Mouse (Mus musculus): Measurements from ENCODE around the gene Armc9. TPM values are rescaled to one million over a fixed set of nuclear protein-coding genes. Genes with fewer than 3 reads are reported as not detected.

Armc9 gene
- total RNA-seq, 1 experiment: 12.6 TPM

DNA sequence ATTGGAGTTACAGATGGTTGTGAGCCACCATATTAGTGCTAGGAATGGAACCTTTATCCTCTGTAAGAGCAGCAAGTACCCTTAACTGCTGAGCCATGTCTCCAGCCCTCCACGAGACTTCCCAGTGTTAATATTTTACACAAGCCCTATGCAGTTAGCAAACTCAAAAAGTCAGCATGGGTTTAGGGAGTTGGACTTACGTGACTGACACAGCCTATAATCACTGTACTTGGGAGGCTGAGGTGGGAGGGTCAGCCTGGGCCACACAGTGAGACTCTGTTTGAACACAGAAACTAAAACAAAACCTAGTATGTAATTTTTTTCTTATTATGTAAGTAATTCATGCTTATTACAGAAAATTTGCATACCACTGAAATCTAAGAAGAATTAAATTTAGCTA is 33.7 kb downstream of the Armc9 start:
- in situ Hi-C loops (cut with MboI; ENCODE audit: low sequenced_read_pairs in 2 of 2, unreplicated experiment in 2 of 2): loop anchor here (5.0 to 10.0 kb wide), 2 partner anchors 147 to 149 kb away; no protein-coding TSS in a partner anchor
- H3K27ac ChIP-seq (ENCODE audit: insufficient read depth, low read depth, low read length, poor library complexity, severe bottlenecking): peak overlapping the region; percentile 81

DNA sequence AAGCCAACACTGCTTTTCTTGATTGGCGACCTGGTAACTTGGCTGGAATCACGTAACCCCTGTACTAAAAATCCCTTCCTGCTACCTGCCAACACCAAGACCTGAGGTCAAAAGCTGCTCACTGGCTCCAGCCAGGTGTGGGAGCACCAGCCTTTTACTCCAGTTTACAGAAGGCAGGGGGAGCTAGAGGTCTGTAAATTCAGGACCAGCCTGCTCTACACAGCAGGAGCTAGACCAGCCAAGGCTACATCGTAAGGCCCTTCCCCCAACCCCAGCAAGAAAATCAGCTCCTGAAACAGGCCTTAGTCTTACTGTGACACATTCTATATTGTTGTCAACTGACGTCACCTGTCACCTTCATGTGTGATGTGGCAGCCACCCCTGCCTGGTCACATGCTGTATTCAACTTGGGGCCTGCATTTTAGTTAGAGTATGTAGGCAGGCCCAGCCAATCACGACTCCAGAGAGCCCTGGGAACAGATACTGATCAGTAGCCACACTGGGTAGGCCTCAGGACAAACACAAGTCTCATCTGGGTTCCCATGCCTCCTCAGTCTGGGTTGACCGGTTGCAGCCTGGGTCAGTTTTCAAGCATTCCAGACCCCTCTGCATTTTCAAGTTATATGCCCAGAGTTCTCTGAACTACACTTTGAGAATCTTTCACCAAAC is 34.6 kb downstream of the Armc9 start:
- peaks cover 4% of the 10 kb centered on the region; the same call in 1 of the 2 replicates for H3K36me3 ChIP-seq (ENCODE audit: control insufficient read depth, insufficient read depth, low read length, poor library complexity, severe bottlenecking)
- no peaks in the 10 kb centered on the region for H3K9me3 ChIP-seq (ENCODE audit: control insufficient read depth, insufficient read depth, low read depth, low read length)
- peak overlapping the region; percentile 79 for H3K27ac ChIP-seq (ENCODE audit: insufficient read depth, low read depth, low read length, poor library complexity, severe bottlenecking)
- 0 out of 2 replicates have a peak, but pooled peaks have one; percentile 15 for TF ChIP-seq CHD2 (IDR thresholded peaks at IDR 0.05; ENCODE audit: low read depth, low read length)
- TF ChIP-seq HCFC1 (IDR thresholded peaks at IDR 0.05; ENCODE audit: borderline replicate concordance, insufficient read depth, low read length): no peak
- TF ChIP-seq ZC3H11A (IDR thresholded peaks at IDR 0.05; ENCODE audit: borderline replicate concordance, low read depth, low read length): peak; percentile 73; the same call in 1 of the 2 replicates
- no peak for TF ChIP-seq ZNF384 (IDR thresholded peaks at IDR 0.05; ENCODE audit: low read depth, low read length)
- peak overlapping the region; percentile 27; the same call in 1 of the 2 replicates for H3K9ac ChIP-seq (ENCODE audit: insufficient read depth, low read depth, low read length, poor library complexity, severe bottlenecking)
- H3K4me1 ChIP-seq (ENCODE audit: control insufficient read depth in 2 of 2, insufficient read depth in 2 of 2, low read length in 2 of 2, poor library complexity in 1 of 2): peaks cover 19 to 23% of the 10 kb centered on the region in 2 experiments
- H3K4me3 ChIP-seq (ENCODE audit: insufficient read depth in 1 of 2, low read depth in 1 of 2, low read length in 2 of 2, poor library complexity in 1 of 2, severe bottlenecking in 1 of 2): no peak overlapping the region
- peak; percentile 66 for DNase-seq (ENCODE audit: low read depth, low spot score)
- in situ Hi-C loops (cut with MboI; ENCODE audit: low sequenced_read_pairs in 2 of 2, unreplicated experiment in 2 of 2): loop anchor here (5.0 to 10.0 kb wide), 2 partner anchors 146 to 148 kb away; no protein-coding TSS in a partner anchor

More for the DNA sequence above, 33.7 kb downstream of the Armc9 start:
- H3K9me3 ChIP-seq (ENCODE audit: control insufficient read depth, insufficient read depth, low read depth, low read length): no peaks in the 10 kb centered on the region
- H3K9ac ChIP-seq (ENCODE audit: insufficient read depth, low read depth, low read length, poor library complexity, severe bottlenecking): no peak overlapping the region
- no peak overlapping the region for H3K4me3 ChIP-seq (ENCODE audit: insufficient read depth in 1 of 2, low read depth in 1 of 2, low read length in 2 of 2, poor library complexity in 1 of 2, severe bottlenecking in 1 of 2)
- peaks cover 4% of the 10 kb centered on the region; the same call in 1 of the 2 replicates for H3K36me3 ChIP-seq (ENCODE audit: control insufficient read depth, insufficient read depth, low read length, poor library complexity, severe bottlenecking)
- DNase-seq (ENCODE audit: low read depth, low spot score): no peak
- TF ChIP-seq MAFK (IDR thresholded peaks at IDR 0.05; ENCODE audit: insufficient read depth, low read depth, low read length) (no peak), ZNF384 (IDR thresholded peaks at IDR 0.05; ENCODE audit: low read depth, low read length) (no peak), CHD2 (IDR thresholded peaks at IDR 0.05; ENCODE audit: low read depth, low read length) (no peak), ZC3H11A (IDR thresholded peaks at IDR 0.05; ENCODE audit: borderline replicate concordance, low read depth, low read length) (no peak), HCFC1 (IDR thresholded peaks at IDR 0.05; ENCODE audit: borderline replicate concordance, insufficient read depth, low read length) (no peak)
- H3K4me1 ChIP-seq (ENCODE audit: control insufficient read depth in 2 of 2, insufficient read depth in 2 of 2, low read length in 2 of 2, poor library complexity in 1 of 2): peaks cover 19 to 23% of the 10 kb centered on the region in 2 experiments

DNA sequence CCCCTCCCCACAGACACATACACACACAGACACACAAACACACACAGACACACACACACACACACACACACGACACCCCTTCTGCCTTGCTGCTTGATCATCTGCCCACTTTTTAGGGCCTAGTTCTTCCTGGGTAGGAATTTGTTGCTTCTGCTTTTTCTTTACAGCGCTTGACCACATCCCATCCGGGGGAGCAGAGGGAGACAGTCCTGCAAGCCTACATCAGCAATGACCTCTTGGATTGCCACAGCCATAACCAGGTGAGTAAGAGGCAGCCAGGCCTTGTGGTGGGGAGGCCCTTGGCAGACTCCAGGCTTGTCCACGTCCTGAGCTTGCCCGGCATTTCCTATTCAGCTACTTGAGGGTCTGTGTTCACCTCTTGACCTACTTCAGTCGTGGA is 36.3 kb downstream of the Armc9 start:
- Histone ChIP-seq H3K9me3 (ENCODE audit: control insufficient read depth, insufficient read depth, low read depth, low read length) (no peaks in the 10 kb centered on the region), H3K27ac (ENCODE audit: insufficient read depth, low read depth, low read length, poor library complexity, severe bottlenecking) (no peak overlapping the region), H3K36me3 (ENCODE audit: control insufficient read depth, insufficient read depth, low read length, poor library complexity, severe bottlenecking) (peaks cover 4% of the 10 kb centered on the region; the same call in 1 of the 2 replicates), H3K9ac (ENCODE audit: insufficient read depth, low read depth, low read length, poor library complexity, severe bottlenecking) (no peak overlapping the region), H3K4me3 (ENCODE audit: insufficient read depth in 1 of 2, low read depth in 1 of 2, low read length in 2 of 2, poor library complexity in 1 of 2, severe bottlenecking in 1 of 2) (no peak overlapping the region), H3K4me1 (ENCODE audit: control insufficient read depth in 2 of 2, insufficient read depth in 2 of 2, low read length in 2 of 2, poor library complexity in 1 of 2) (peaks cover 19 to 23% of the 10 kb centered on the region in 2 experiments)
- DNase-seq (ENCODE audit: low read depth, low spot score): no peak
- TF ChIP-seq MAFK (IDR thresholded peaks at IDR 0.05; ENCODE audit: insufficient read depth, low read depth, low read length) (no peak), ZC3H11A (IDR thresholded peaks at IDR 0.05; ENCODE audit: borderline replicate concordance, low read depth, low read length) (no peak), ZNF384 (IDR thresholded peaks at IDR 0.05; ENCODE audit: low read depth, low read length) (no peak), CHD2 (IDR thresholded peaks at IDR 0.05; ENCODE audit: low read depth, low read length) (no peak), HCFC1 (IDR thresholded peaks at IDR 0.05; ENCODE audit: borderline replicate concordance, insufficient read depth, low read length) (no peak)
- in situ Hi-C loops (cut with MboI; ENCODE audit: low sequenced_read_pairs in 2 of 2, unreplicated experiment in 2 of 2): no loop called here

DNA sequence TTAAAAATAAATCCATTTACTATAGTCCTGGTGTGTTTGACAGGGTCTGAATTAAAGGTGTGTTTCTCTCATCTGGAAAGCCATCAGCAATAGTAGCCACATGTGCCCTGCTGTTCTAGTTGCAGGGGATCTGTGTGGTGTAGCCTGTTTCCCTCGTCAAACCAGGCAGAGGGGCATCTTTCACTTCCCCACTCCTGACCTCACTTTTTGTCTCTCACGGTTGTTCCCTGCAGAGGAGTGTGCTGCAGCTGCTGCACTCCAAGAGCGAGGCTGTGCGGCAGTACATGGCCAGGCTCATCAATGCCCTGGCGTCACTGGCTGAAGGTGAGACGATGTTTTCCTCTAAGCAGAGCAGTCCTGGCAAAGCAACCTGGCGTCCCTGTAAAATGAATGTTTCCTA is 39.5 kb downstream of the Armc9 start:
- no peak overlapping the region for H3K4me3 ChIP-seq (ENCODE audit: insufficient read depth in 1 of 2, low read depth in 1 of 2, low read length in 2 of 2, poor library complexity in 1 of 2, severe bottlenecking in 1 of 2)
- in situ Hi-C loops (cut with MboI; ENCODE audit: low sequenced_read_pairs in 2 of 2, unreplicated experiment in 2 of 2): no loop called here
- no peaks in the 10 kb centered on the region for H3K9me3 ChIP-seq (ENCODE audit: control insufficient read depth, insufficient read depth, low read depth, low read length)
- DNase-seq (ENCODE audit: low read depth, low spot score): no peak
- TF ChIP-seq HCFC1 (IDR thresholded peaks at IDR 0.05; ENCODE audit: borderline replicate concordance, insufficient read depth, low read length): no peak
- no peak for TF ChIP-seq MAFK (IDR thresholded peaks at IDR 0.05; ENCODE audit: insufficient read depth, low read depth, low read length)
- TF ChIP-seq CHD2 (IDR thresholded peaks at IDR 0.05; ENCODE audit: low read depth, low read length): no peak
- no peak for TF ChIP-seq ZNF384 (IDR thresholded peaks at IDR 0.05; ENCODE audit: low read depth, low read length)
- no peak overlapping the region for H3K27ac ChIP-seq (ENCODE audit: insufficient read depth, low read depth, low read length, poor library complexity, severe bottlenecking)
- peaks cover 13% of the 10 kb centered on the region; the same call in 1 of the 2 replicates for H3K36me3 ChIP-seq (ENCODE audit: control insufficient read depth, insufficient read depth, low read length, poor library complexity, severe bottlenecking)
- H3K9ac ChIP-seq (ENCODE audit: insufficient read depth, low read depth, low read length, poor library complexity, severe bottlenecking): no peak overlapping the region
- H3K4me1 ChIP-seq (ENCODE audit: control insufficient read depth in 2 of 2, insufficient read depth in 2 of 2, low read length in 2 of 2, poor library complexity in 1 of 2): peaks cover 3 to 7% of the 10 kb centered on the region in 2 experiments; a peak in 2 of 4 replicates
